Mouse (Mus musculus) bone marrow macrophage, adult 2 months (primary cell): ENCODE measurements around the gene Olfr67. TPM values are rescaled to one million over a fixed set of nuclear protein-coding genes. Genes with fewer than 3 reads are reported as not detected.
A peak's percentile ranks its signal among the peaks of the same experiment; 100 is the strongest.
"Not testable (repeated sequence)": the region's sequence is repeated elsewhere in the genome, so short reads cannot be mapped to it uniquely, and the experiment has no call there.

Experiments used
- H3K27ac ChIP-seq: 2 replicates; pipeline ENCODE4 v1.5.1; 2012; ENCODE audit warnings: low read depth, low read length; ENCODE audit not compliant: insufficient read depth
- H3K4me1 ChIP-seq: 2 replicates; pipeline ENCODE4 v1.6.1; 2012; ENCODE audit warnings: low read length; ENCODE audit not compliant: control insufficient read depth, insufficient read depth
- H3K4me3 ChIP-seq: 2 replicates; pipeline ENCODE4 v1.5.1; 2012; ENCODE audit warnings: mild to moderate bottlenecking, low read length, moderate library complexity; ENCODE audit not compliant: insufficient read depth
- CTCF ChIP-seq: IDR thresholded peaks from 2 replicates; pipeline ENCODE4 v1.5.1; 2012; ENCODE audit warnings: low read depth, mild to moderate bottlenecking, low read length, moderate library complexity
- POLR2A ChIP-seq: IDR thresholded peaks from 2 replicates; pipeline ENCODE4 v1.6.1; 2012; ENCODE audit warnings: mild to moderate bottlenecking, low read depth, low read length, borderline replicate concordance
- polyA plus RNA-seq: library from polyadenylated mRNA; stranded (reverse); fragments of >200 nt; gene quantifications from 2 replicates; pipeline ENCODE4 v1.2.4, GENCODE M21; 2012; ENCODE audit not compliant: missing spikeins, insufficient read depth, insufficient read length

Olfr67 gene
- polyA plus RNA-seq, 1 experiment, result not detected

- H3K4me3 ChIP-seq, result no peak within 1 kb of the TSS
- no peaks in the 10 kb centered on the region for H3K4me1 ChIP-seq
- TF ChIP-seq POLR2A (no peak), CTCF (no peak)
- no peak within 1 kb of the TSS for H3K27ac ChIP-seq
Observed at GRCm38 (mm10) chr7:103771494-103771893, 20.1 kb downstream of the Olfr67 start, which contains the start of gene Olfr69. Gene Olfr69 (minus strand): TSS chr7:103771594.

- not testable (repeated sequence) for H3K4me3 ChIP-seq, H3K27ac ChIP-seq, H3K4me1 ChIP-seq
Observed at GRCm38 (mm10) chr7:103767687-103768086, 23.9 kb downstream of the Olfr67 start.

GRCm38 (mm10) chr7:103762212-103762611 is 29.4 kb downstream of the Olfr67 start:
- H3K27ac ChIP-seq, result peak overlapping the region; percentile 66
- H3K4me1 ChIP-seq, H3K4me3 ChIP-seq: not testable (repeated sequence)

GRCm38 (mm10) chr7:103757233-103757632 is 34.4 kb downstream of the Olfr67 start, which contains the start of gene Olfr630:
Gene Olfr630 (minus strand): TSS chr7:103757333.
- Histone ChIP-seq H3K4me3 (no peak within 1 kb of the TSS), H3K27ac (no peak within 1 kb of the TSS), H3K4me1 (no peaks in the 10 kb centered on the region)
- TF ChIP-seq CTCF (no peak), POLR2A (no peak)

GRCm38 (mm10) chr7:103744843-103745242 is 46.8 kb downstream of the Olfr67 start, which contains the start of gene Olfr629:
Gene Olfr629 (minus strand): TSS chr7:103744943.
- TF ChIP-seq POLR2A (no peak), CTCF (no peak)
- no peaks in the 10 kb centered on the region for H3K4me1 ChIP-seq
- no peak within 1 kb of the TSS for H3K27ac ChIP-seq
- no peak within 1 kb of the TSS for H3K4me3 ChIP-seq

Other genes with a start within 250 kb of the Olfr67 start
- gene Olfr612, start 249.1 kb downstream of the Olfr67 start, polyA plus RNA-seq, result not detected in 2 replicates
- not detected in 2 replicates for gene Olfr613, start 243.7 kb downstream of the Olfr67 start, polyA plus RNA-seq
- not detected in 2 replicates for gene Olfr615, start 235.7 kb downstream of the Olfr67 start, polyA plus RNA-seq
- not detected in 2 replicates for gene Olfr616, start 222.7 kb downstream of the Olfr67 start, polyA plus RNA-seq
- not detected in 2 replicates for gene Olfr617, start 218.8 kb downstream of the Olfr67 start, polyA plus RNA-seq
- not detected in 2 replicates for gene Olfr618, start 201.7 kb downstream of the Olfr67 start, polyA plus RNA-seq
- gene Olfr619, start 191.2 kb downstream of the Olfr67 start, polyA plus RNA-seq, result not detected in 2 replicates
- gene Olfr620, start 179.3 kb downstream of the Olfr67 start, polyA plus RNA-seq, result 0.19 and 0.27 TPM in 2 replicates
- gene Olfr622, start 149.1 kb downstream of the Olfr67 start, polyA plus RNA-seq, result not detected in 2 replicates
- not detected in 2 replicates for gene Olfr623, start 128.1 kb downstream of the Olfr67 start, polyA plus RNA-seq
- not detected in 2 replicates for gene Olfr624, start 120.6 kb downstream of the Olfr67 start, polyA plus RNA-seq
- gene Olfr625-ps1, start 109.1 kb downstream of the Olfr67 start, polyA plus RNA-seq, result not detected in 2 replicates
- gene Olfr243, start 77.2 kb downstream of the Olfr67 start, polyA plus RNA-seq, result not detected in 2 replicates
- gene Olfr628, start 61.4 kb downstream of the Olfr67 start, polyA plus RNA-seq, result not detected in 2 replicates
- gene Olfr629, start 46.9 kb downstream of the Olfr67 start, polyA plus RNA-seq, result not detected in 2 replicates
- not detected in 2 replicates for gene Olfr630, start 34.5 kb downstream of the Olfr67 start, polyA plus RNA-seq
- gene Olfr69, start 20.2 kb downstream of the Olfr67 start, polyA plus RNA-seq, result not detected in 2 replicates
- gene Olfr68, start 12.1 kb downstream of the Olfr67 start, polyA plus RNA-seq, result not detected in 2 replicates
- gene Hbb-bt, start 22.2 kb upstream of the Olfr67 start, polyA plus RNA-seq, result not detected in 2 replicates
- not detected in 2 replicates for gene Hbb-bs, start 36.3 kb upstream of the Olfr67 start, polyA plus RNA-seq
- gene Hbb-bh2, start 48.7 kb upstream of the Olfr67 start, polyA plus RNA-seq, result not detected in 2 replicates
- gene Hbb-bh1, start 51.3 kb upstream of the Olfr67 start, polyA plus RNA-seq, result not detected in 2 replicates
- gene Hbb-y, start 61.4 kb upstream of the Olfr67 start, polyA plus RNA-seq, result not detected in 2 replicates
- gene Olfr66, start 94.4 kb upstream of the Olfr67 start, polyA plus RNA-seq, result not detected in 2 replicates
- gene Olfr64, start 102.7 kb upstream of the Olfr67 start, polyA plus RNA-seq, result not detected in 2 replicates
- gene Olfr65, start 111.7 kb upstream of the Olfr67 start, polyA plus RNA-seq, result not detected in 2 replicates
- not detected in 2 replicates for gene Olfr631, start 137.0 kb upstream of the Olfr67 start, polyA plus RNA-seq
- not detected in 2 replicates for gene Olfr632, start 142.5 kb upstream of the Olfr67 start, polyA plus RNA-seq
- not detected in 2 replicates for gene Olfr633, start 152.6 kb upstream of the Olfr67 start, polyA plus RNA-seq
- gene Olfr635, start 179.3 kb upstream of the Olfr67 start, polyA plus RNA-seq, result 0.13 TPM in 1 of 2 replicates, not detected in the other
- not detected in 2 replicates for gene Olfr638, start 206.9 kb upstream of the Olfr67 start, polyA plus RNA-seq
- 0.12 TPM in 1 of 2 replicates, not detected in the other for gene Olfr639, start 225.5 kb upstream of the Olfr67 start, polyA plus RNA-seq
- gene Olfr640, start 233.8 kb upstream of the Olfr67 start, polyA plus RNA-seq, result not detected in 2 replicates
- not detected in 2 replicates for gene Olfr641, start 243.6 kb upstream of the Olfr67 start, polyA plus RNA-seq